7 mouse cellular contexts compared by ENCODE assay signal in the genomic region with DNA sequence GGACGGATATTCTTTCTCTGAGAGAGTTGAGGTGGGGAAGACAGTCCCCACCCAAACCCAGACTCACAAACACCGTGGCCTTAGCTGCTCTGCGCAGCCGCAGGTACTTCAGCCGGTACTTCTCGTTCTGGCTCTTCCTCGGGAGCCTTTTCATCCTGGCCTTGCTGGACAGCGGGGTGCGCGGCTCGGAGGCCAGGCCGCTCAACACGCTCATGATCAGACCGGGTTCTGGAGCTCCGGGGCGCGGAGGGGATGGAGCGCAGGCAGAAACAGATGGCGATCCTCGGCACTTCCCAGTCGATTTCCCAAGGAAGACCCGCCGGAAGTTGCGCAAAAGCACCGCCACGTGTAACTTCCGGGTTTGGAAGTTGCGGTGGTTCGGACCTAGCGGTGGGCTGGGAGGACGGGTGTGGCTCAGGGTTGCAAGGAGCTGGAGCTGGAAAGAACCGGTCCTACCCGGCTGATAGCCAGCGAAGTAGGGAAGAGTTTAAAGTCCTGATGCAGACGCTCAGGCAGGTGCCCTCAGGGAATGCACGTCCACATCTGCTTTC. TPM values are rescaled to one million over a fixed set of nuclear protein-coding genes. Genes with fewer than 3 reads are reported as not detected.
DNase-seq lines count a peak whose midpoint lies in the region; ATAC-seq and TF ChIP-seq lines count a peak whose summit lies in the region.

TSS of gene Tbrg1 (minus strand) at position 382 of the 551 bp plus-strand sequence.

- peak; percentile 74 for DNase-seq in adrenal gland, adult 8-10 months
- peak; percentile 91 for DNase-seq in embryonic facial prominence, embryonic 10.5 days (ENCODE audit: low spot score)
- DNase-seq in gonadal fat pad, adult 2 months (ENCODE audit: low read depth): peak; percentile 61
- peak; percentile 76 for DNase-seq in left cerebral cortex, postnatal 4 days

- TF ChIP-seq CTCF in intestine, postnatal 0 days (IDR thresholded peaks at IDR 0.05; ENCODE audit: low read depth): no peak
- no peak for TF ChIP-seq CTCF in small intestine, adult 2 months (IDR thresholded peaks at IDR 0.05; ENCODE audit: extremely low read depth, insufficient read length, insufficient replicate concordance, low read depth, low read length)

- WGBS in embryonic facial prominence, embryonic 10.5 days: under 1% methylated on average over 36 of the region's 36 CpGs
- under 1% methylated on average over 36 of the region's 36 CpGs for WGBS in intestine, postnatal 0 days
- under 1% methylated on average over 36 of the region's 36 CpGs for WGBS in midbrain, embryonic 12.5 days
- under 1% methylated on average over 36 of the region's 36 CpGs for WGBS in small intestine, adult 2 months

- no peaks in the 10 kb centered on the region for H3K9me3 ChIP-seq in embryonic facial prominence, embryonic 10.5 days
- no peaks in the 10 kb centered on the region for H3K9me3 ChIP-seq in intestine, postnatal 0 days (ENCODE audit: control insufficient read depth)
- H3K9me3 ChIP-seq in midbrain, embryonic 12.5 days: no peaks in the 10 kb centered on the region

- no peaks in the 10 kb centered on the region for H3K27me3 ChIP-seq in embryonic facial prominence, embryonic 10.5 days (replicated peaks; ENCODE audit: low read depth, poor library complexity, severe bottlenecking)
- no peaks in the 10 kb centered on the region for H3K27me3 ChIP-seq in intestine, postnatal 0 days (replicated peaks; ENCODE audit: control insufficient read depth, insufficient read depth, low read length)
- no peaks in the 10 kb centered on the region for H3K27me3 ChIP-seq in midbrain, embryonic 12.5 days
- H3K27me3 ChIP-seq in small intestine, adult 2 months (ENCODE audit: control insufficient read depth, insufficient read depth, low read length): no peaks in the 10 kb centered on the region

- H3K4me2 ChIP-seq in intestine, postnatal 0 days (replicated peaks; ENCODE audit: low read depth): peak within 1 kb of the TSS; percentile 68
- H3K4me2 ChIP-seq in midbrain, embryonic 12.5 days (replicated peaks): peak within 1 kb of the TSS; percentile 78

- intact Hi-C loops in left cerebral cortex, postnatal 4 days (cut with DNase I): no loop called here

- TF ChIP-seq POLR2A in small intestine, adult 2 months (IDR thresholded peaks at IDR 0.05; ENCODE audit: low read depth, low read length): peak; percentile 78

- peak; percentile 98 for ATAC-seq in intestine, postnatal 0 days
- ATAC-seq in midbrain, embryonic 12.5 days (ENCODE audit: low FRiP score, low read depth): peak; percentile 91

- peak within 1 kb of the TSS; percentile 88 for H3K9ac ChIP-seq in intestine, postnatal 0 days (ENCODE audit: low read depth, low read length)
- peak within 1 kb of the TSS; percentile 75 for H3K9ac ChIP-seq in midbrain, embryonic 12.5 days (replicated peaks)

- peak within 1 kb of the TSS; percentile 82 for H3K4me3 ChIP-seq in embryonic facial prominence, embryonic 10.5 days
- peak within 1 kb of the TSS; percentile 93 for H3K4me3 ChIP-seq in intestine, postnatal 0 days (ENCODE audit: low read depth, low read length)
- H3K4me3 ChIP-seq in midbrain, embryonic 12.5 days: peak within 1 kb of the TSS; percentile 80
- H3K4me3 ChIP-seq in small intestine, adult 2 months (ENCODE audit: low read depth, low read length): peak within 1 kb of the TSS; percentile 93

- H3K4me1 ChIP-seq in embryonic facial prominence, embryonic 10.5 days: peaks cover 17% of the 10 kb centered on the region
- no peaks in the 10 kb centered on the region for H3K4me1 ChIP-seq in intestine, postnatal 0 days (replicated peaks; ENCODE audit: control insufficient read depth, insufficient read depth, low read length)
- peaks cover 14% of the 10 kb centered on the region for H3K4me1 ChIP-seq in midbrain, embryonic 12.5 days
- no peaks in the 10 kb centered on the region for H3K4me1 ChIP-seq in small intestine, adult 2 months (ENCODE audit: control insufficient read depth, insufficient read depth, insufficient read length, low read length)

- peaks cover 27% of the 10 kb centered on the region for H3K36me3 ChIP-seq in embryonic facial prominence, embryonic 10.5 days (replicated peaks)
- peaks cover 25% of the 10 kb centered on the region for H3K36me3 ChIP-seq in intestine, postnatal 0 days (ENCODE audit: control insufficient read depth, insufficient read depth)
- H3K36me3 ChIP-seq in midbrain, embryonic 12.5 days: peaks cover 25% of the 10 kb centered on the region
- peaks cover 24% of the 10 kb centered on the region for H3K36me3 ChIP-seq in small intestine, adult 2 months (ENCODE audit: control insufficient read depth, insufficient read depth, low read length)

- H3K27ac ChIP-seq in embryonic facial prominence, embryonic 10.5 days (replicated peaks): peak within 1 kb of the TSS; percentile 92
- H3K27ac ChIP-seq in intestine, postnatal 0 days (ENCODE audit: low read depth, low read length): peak within 1 kb of the TSS; percentile 97
- peak within 1 kb of the TSS; percentile 52; the same call in 1 of the 2 replicates for H3K27ac ChIP-seq in midbrain, embryonic 12.5 days (replicated peaks)
- peak within 1 kb of the TSS; percentile 97 for H3K27ac ChIP-seq in small intestine, adult 2 months (ENCODE audit: insufficient read depth, low read depth, low read length)

RNA-seq across cellular contexts. Expression of gene Tbrg1, which starts in this region (rescaled TPM):
- 10 to 100 TPM; 75.6 to 84.5 (median 81.8) TPM for total RNA-seq in adrenal gland, adult 8-10 months (2022)
- polyA plus RNA-seq in embryonic facial prominence, embryonic 10.5 days (2016; fragmentation: Nextera tagmentation; extraction: Ambion mirVana): 128 and 129 TPM in 2 replicates
- polyA plus RNA-seq in gonadal fat pad, adult 2 months (2012; rRNA removed): 64.0 and 70.4 TPM in 2 replicates
- polyA plus RNA-seq in intestine, postnatal 0 days (2015; fragmentation: Nextera tagmentation; extraction: Ambion mirVana): 261 and 265 TPM in 2 replicates
- 10 to 100 TPM; 57.0 to 60.5 TPM for total RNA-seq in left cerebral cortex, postnatal 4 days (2021)
- polyA plus RNA-seq in midbrain, embryonic 12.5 days (2016; fragmentation: Nextera tagmentation; extraction: Ambion mirVana): 106 and 123 TPM in 2 replicates
- polyA plus RNA-seq in small intestine, adult 2 months (2012; rRNA removed): 22.4 and 45.1 TPM in 2 replicates

Comparison
In these comparisons a context has a peak if more than half of its experiments do, and no peak if none do; other contexts are left out.
1. Peak in every context shown above with its lines: DNase-seq, ATAC-seq, H3K4me3 ChIP-seq and H3K27ac ChIP-seq.